Mouse (Mus musculus) adrenal gland, adult 18-20 months (tissue): ENCODE measurements around the gene Sh3d21. TPM values are rescaled to one million over a fixed set of nuclear protein-coding genes. Genes with fewer than 3 reads are reported as not detected.
A peak's percentile ranks its signal among the peaks of the same experiment; 100 is the strongest.

ENCODE experiments used
- DNase-seq, 2 experiments: peaks; one replicate each; pipeline ENCODE4 v3.0.0; 2021 to 2022; ENCODE audit warnings: low spot score in 2 of 2
- total RNA-seq, 2 experiments: library from RNA; stranded (reverse); gene quantifications; 1 replicate in 1 of 2; 2 replicates in 1 of 2; pipeline ENCODE4 v1.2.3; 2021

The Sh3d21 gene
- total RNA-seq, 2 experiments from 2014 or later, result 2.8 to 2.9 TPM

GRCm38 (mm10) chr4:126147533-126148160 lies 15.6 kb downstream of the Sh3d21 start, which contains the start of gene Eva1b:
Gene Eva1b, plus strand, starts transcription at chr4:126147744.
- no peak for DNase-seq

DNA sequence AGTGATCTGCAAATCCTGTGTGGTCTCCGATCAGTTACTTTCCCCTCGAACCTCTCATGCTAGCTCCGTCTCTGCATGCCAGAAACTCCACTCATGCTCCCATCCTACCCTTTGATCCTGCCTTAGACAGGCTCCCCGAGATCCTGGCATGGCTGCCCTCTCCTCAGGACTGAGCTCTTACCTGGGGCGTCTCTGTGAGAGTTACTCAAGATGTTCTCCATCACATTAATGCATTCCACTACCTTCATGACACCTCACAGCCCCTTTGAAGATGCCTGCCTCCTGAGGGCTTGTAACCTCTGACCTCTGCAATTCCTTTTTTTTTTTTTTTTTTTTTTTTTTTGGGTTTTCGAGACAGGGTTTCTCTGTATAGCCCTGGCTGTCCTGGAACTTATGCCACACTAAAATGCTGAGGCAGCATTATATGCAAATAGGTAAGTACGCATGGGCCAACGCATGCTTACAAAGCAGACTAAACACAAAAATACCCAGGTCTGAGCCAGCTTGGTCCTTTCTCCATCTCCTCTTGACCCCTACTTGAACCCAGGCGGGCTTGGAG lies 16.2 kb downstream of the Sh3d21 start:
- no peak for DNase-seq

GRCm38 (mm10) chr4:126145396-126145795 lies 17.9 kb downstream of the Sh3d21 start:
- DNase-seq, result no peak

DNA sequence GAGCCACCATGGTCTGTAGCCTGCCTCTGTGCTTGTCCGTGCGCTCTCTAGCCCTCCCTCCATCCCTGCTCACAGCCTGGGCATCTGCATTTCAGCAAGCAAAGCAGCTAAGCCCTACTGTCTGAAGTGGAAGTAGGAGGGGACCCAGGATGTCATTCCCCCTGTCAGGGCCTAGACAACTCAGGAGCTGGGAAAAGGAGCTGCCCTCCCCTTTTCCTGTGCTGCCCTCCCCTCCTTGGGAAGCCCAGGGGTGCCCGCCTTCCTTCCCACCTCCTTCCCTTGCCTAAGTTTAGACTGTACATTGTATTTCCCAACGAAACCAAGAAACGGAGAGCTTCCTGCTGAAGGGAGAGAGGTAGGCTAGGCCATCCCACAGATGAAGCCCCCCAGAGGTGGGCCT lies 22.3 kb downstream of the Sh3d21 start:
- no peak for DNase-seq

GRCm38 (mm10) chr4:126137773-126138172 lies 25.5 kb downstream of the Sh3d21 start:
- no peak for DNase-seq

- no peak for DNase-seq
Measured at GRCm38 (mm10) chr4:126134639-126135038, 28.7 kb downstream of the Sh3d21 start.

GRCm38 (mm10) chr4:126134236-126134635 lies 29.1 kb downstream of the Sh3d21 start:
- DNase-seq, result no peak

GRCm38 (mm10) chr4:126132636-126133264 lies 30.5 kb downstream of the Sh3d21 start:
- DNase-seq, result no peak

DNA sequence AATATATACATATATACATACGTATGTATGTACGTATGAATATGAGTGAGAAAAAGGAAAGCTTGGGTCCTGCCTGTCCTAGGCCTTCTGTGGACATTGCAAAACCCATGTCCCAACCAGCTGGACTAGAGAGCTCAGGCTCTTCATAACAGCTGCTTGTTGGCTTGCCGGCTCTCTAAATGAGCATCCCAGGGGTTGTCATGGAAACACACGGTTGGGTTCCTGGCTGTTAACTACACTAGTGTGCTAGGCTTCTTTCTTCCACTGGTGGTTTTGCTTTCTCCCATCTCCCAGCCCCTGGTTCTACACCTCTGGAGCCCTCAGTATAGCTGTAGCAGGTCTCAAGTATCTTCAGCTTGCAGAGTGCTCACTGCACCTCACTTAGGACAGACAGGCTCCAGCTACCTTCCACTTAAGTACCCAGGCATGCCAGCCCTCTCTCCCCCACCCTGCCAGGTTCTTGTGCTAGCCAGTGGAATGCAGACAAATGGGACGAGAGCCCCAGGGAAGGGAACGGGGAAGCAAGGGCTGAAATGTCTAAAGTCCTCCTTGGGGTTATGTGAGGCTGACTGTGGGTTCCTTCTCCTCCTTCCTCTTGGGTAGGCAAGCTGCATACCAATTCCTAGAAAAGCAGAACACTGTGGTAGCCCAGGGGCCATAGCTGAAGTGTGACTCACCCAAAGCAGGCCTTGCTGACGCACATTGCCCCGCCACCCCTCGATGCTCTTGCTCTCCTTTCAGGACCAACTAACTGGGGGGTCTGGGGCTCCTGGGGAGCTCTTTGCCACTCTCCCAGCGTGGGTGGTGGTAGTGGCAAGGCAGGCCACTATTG lies 31.8 kb downstream of the Sh3d21 start:
- DNase-seq, result peak in 1 of 2 experiments; percentile 42

GRCm38 (mm10) chr4:126130502-126130901 lies 32.8 kb downstream of the Sh3d21 start:
- no peak for DNase-seq

DNA sequence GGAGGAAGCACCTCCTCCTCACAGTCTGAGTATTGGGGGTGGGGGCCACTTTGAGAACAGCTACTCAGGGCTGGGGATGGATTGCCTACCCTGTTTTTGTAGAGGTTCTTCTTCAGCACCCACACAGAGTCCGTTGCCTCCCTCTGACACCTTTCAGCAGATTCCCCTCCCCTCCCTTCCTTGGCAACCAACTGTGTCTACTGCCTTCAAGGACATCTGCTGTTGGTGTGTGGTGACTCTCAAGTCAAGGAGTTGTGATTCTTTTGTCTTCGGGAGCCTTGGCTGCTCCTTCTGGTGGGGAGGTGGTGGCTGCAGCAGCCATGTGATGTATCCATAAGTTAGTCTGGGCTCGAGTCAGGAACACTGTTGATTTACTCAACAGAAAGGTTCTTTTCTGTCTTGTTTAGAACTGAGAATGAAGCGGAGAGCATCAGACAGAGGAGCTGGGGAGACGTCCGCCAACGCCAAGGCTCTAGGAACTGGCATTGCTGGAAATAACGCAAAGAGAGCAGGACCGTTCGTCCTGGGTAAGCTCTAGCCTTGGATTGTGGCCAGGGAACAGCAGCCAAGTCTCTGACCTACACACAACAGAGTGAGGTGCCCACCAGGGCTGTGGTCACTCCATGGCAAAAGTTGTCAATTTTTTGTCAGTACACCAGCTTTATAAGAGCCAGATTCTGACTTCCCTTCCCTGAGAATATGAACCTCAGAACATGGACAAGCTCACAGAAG lies 39.8 kb downstream of the Sh3d21 start:
- DNase-seq, result no peak

DNA sequence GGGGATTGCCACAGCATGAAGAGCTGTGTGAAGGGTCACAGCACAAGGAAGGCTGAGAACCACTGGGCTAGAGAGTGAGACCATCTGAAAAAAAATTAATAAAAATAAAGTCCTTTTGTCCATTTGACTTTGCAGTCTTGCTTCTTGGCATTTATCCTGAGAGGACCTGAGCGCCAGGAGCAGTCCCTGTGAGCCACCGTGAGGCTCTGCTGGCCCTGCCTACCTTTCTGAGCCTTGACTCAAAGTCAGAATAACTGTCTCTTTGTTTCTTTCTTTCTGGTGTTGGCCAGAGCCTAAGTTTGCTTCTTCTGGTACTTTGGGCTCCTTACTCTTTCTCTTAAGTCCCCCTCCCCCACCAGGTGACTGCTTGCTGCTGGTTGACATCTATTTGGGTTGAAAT lies 42.8 kb downstream of the Sh3d21 start:
- no peak for DNase-seq

DNA sequence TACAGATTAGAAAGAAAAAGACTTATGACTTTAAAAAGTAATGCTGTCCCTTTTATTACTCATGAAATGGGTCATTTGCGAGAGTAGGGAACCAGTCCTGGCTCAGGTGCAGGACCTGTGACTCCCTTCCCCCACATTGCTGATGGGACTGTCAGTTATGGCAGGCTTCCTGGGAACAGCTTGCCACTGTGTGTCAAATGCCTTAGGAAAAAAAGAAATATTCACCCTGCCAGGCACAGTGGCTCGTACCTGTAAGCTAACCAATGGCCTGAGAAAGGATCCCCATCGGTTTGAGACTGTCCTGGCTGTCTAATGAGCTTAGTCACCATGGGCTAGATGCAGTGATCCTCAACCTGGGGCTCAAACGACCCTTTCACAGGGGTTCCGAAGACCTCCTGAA lies 43.2 kb downstream of the Sh3d21 start:
- no peak for DNase-seq

GRCm38 (mm10) chr4:126119051-126119450 lies 44.2 kb downstream of the Sh3d21 start:
- DNase-seq, result no peak

DNA sequence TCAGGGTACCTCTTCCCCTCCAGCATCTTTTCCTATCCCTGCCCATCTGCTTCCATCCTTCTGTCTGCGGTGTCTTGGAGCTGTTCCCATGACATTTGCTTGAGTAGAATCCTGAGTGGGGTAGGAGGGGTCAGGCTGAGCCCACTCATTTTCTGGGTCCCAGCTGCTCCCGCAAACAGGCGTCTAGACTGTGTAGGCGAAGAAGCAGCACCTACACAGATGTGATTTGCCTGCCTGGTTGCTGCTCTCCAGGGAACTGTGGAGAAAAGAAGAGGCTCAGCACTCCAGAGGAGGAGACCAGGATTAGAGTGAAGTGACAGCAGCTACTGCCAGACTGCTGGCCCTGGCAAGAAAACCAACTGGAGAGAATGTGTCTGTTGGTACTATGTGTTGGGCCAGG lies 44.6 kb downstream of the Sh3d21 start:
- no peak for DNase-seq

- no peak for DNase-seq
Measured at GRCm38 (mm10) chr4:126117116-126117515, 46.2 kb downstream of the Sh3d21 start.

- no peak for DNase-seq
Measured at GRCm38 (mm10) chr4:126115871-126116521, 47.3 kb downstream of the Sh3d21 start.

DNA sequence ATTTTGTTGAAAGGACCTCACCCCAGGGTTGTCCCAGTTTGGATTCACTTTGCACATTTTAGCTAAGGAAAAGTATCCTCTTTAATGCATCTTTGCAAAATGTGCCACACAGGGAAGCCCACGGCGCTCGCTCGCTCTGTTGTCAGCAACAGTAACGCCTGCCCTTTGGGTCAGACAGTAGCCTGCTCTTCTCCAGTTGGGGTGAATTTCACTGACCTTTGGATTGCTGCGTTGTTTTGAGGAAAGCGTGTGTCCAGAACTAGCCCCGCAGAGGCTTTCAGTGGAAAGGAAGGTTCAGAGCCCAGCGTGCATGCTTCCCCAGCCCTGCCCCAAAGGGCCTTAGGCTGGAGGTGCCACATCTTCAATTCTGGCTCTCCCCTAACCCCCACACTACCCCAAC lies 47.9 kb downstream of the Sh3d21 start:
- no peak for DNase-seq

DNA sequence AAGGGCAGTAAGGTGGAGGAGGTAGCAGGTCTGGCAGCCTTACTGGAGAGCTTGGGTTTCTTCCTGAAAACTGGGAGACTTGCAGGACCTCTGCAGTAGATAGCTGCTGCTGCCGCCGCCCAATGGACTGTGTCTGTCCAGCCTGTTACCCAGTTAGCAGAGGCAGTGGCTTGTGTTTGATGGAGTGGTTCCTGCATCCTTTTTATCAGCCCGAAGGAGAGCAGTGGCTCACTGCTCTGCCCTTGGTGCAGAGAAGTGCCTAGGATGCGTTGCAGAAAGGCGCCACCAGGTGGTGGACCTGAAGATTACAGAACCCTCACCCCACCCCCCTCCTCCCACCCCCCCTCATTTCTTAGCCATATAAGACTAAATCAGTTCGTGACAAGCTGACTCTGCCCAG lies 49.3 kb downstream of the Sh3d21 start:
- DNase-seq, result peak; percentile 65 to 75

GRCm38 (mm10) chr4:126113243-126113642 lies 50.0 kb downstream of the Sh3d21 start:
- no peak for DNase-seq

GRCm38 (mm10) chr4:126111153-126111549 lies 52.1 kb downstream of the Sh3d21 start:
- DNase-seq, result no peak
